Mouse (Mus musculus) bone marrow macrophage, adult 2 months (primary cell): Measurements from ENCODE around the gene Psen1.

ENCODE experiments used
- CTCF ChIP-seq: IDR thresholded peaks from 2 replicates; pipeline ENCODE4 v1.5.1; 2012; ENCODE audit warnings: low read depth, mild to moderate bottlenecking, low read length, moderate library complexity
- POLR2A ChIP-seq: IDR thresholded peaks from 2 replicates; pipeline ENCODE4 v1.6.1; 2012; ENCODE audit warnings: mild to moderate bottlenecking, low read depth, low read length, borderline replicate concordance

GRCm38 (mm10) chr12:83734047-83734446, 46.1 kb downstream of the Psen1 start:
- TF ChIP-seq POLR2A = no peak
- no peak for TF ChIP-seq CTCF
